Mouse (Mus musculus) c-Kit-positive CD71-positive TER-119-positive erythroid progenitor cells, embryonic 14.5 days (primary cell): ENCODE data around the gene Gm10378.
"Not testable (repeated sequence)": the region's sequence is repeated elsewhere in the genome, so short reads cannot be mapped to it uniquely, and the experiment has no call there.

ENCODE experiments used
- DNase-seq: peaks from one replicate; pipeline ENCODE4 v3.0.0-alpha.2; 2013; ENCODE audit warnings: low spot score

Gm10378 gene

GRCm38 (mm10) chr14:42655638-42656037 lies at the start of gene Gm10378:
Gene Gm10378 (plus strand): TSS chr14:42655938.
- not testable (repeated sequence) for DNase-seq

GRCm38 (mm10) chr14:42641817-42642216 lies 13.9 kb upstream of the Gm10378 start, which contains the start of gene Gm3633:
Gene Gm3633 (minus strand): TSS chr14:42641917.
- not testable (repeated sequence) for DNase-seq
